Mouse (Mus musculus) C2C12 (cell line): ENCODE data around the gene A730061H03Rik.

Experiments used
- CTCF ChIP-seq: IDR thresholded peaks from one replicate; pipeline ENCODE4 v1.5.1; 2011; ENCODE audit not compliant: control insufficient read depth, insufficient read depth, insufficient read length
- MYOG ChIP-seq: IDR thresholded peaks from one replicate; pipeline ENCODE4 v1.6.1; 2011; ENCODE audit not compliant: control insufficient read depth, insufficient read length; ENCODE audit errors: extremely low read depth
- USF1 ChIP-seq: IDR thresholded peaks from one replicate; pipeline ENCODE4 v1.6.1; 2011; ENCODE audit warnings: low read depth, mild to moderate bottlenecking, control low read depth, moderate library complexity

- TF ChIP-seq CTCF, result no peak
- no peak for TF ChIP-seq USF1
- no peak for TF ChIP-seq MYOG
Measured at GRCm38 (mm10) chr14:55567496-55567895, 7.3 kb upstream of the A730061H03Rik start.
